ENCODE assay signal across 11 mouse cellular contexts in genomic region chr6:120788904-120789303, GRCm38 (mm10). TPM values are rescaled to one million over a fixed set of nuclear protein-coding genes. Genes with fewer than 3 reads are reported as not detected.
DNase-seq lines count a peak whose midpoint lies in the region; ATAC-seq and TF ChIP-seq lines count a peak whose summit lies in the region.
"Had no signal": no experiment of that assay in that cellular context is flagged by ENCODE, and none has a peak within 500 bp of the region (broad histone marks: within the 10 kb centered on the region; RNA-seq: fewer than 3 reads in every experiment).

No protein-coding gene starts in this region.

- no peak for TF ChIP-seq EP300 in CH12.LX (IDR thresholded peaks at IDR 0.05; ENCODE audit: low read length)

- no peak for TF ChIP-seq POLR2A in limb, embryonic 14.5 days (IDR thresholded peaks at IDR 0.05; ENCODE audit: borderline replicate concordance, extremely low read depth, insufficient read depth, insufficient read length)
- TF ChIP-seq POLR2A in CH12.LX (IDR thresholded peaks at IDR 0.05; ENCODE audit: low read depth, low read length), result no peak

- in situ Hi-C loops in CH12.LX (cut with MboI; ENCODE audit: low pct_ligation_motif_present, low pct_unique_long_range_greater_than_20kb, low sequenced_read_pairs), result no loop called here

- H3K4me1 ChIP-seq in limb, embryonic 14.5 days (ENCODE audit: control insufficient read depth, insufficient read depth, low read length), result no peaks in the 10 kb centered on the region
- H3K4me1 ChIP-seq in limb, embryonic 10.5 days, result peaks cover 15% of the 10 kb centered on the region
- H3K4me1 ChIP-seq in CH12.LX (ENCODE audit: control insufficient read depth in 1 of 2, insufficient read depth in 2 of 2), result peaks cover 9 to 31% of the 10 kb centered on the region in 2 experiments; a peak in 3 of 4 replicates

- H3K4me3 ChIP-seq in limb, embryonic 14.5 days (replicated peaks; ENCODE audit: low read length), result no peak overlapping the region
- H3K4me3 ChIP-seq in limb, embryonic 10.5 days, result no peak overlapping the region
- H3K4me3 ChIP-seq in CH12.LX (replicated peaks in 1 of 3; ENCODE audit: low read depth in 2 of 3, low read length in 2 of 3, poor library complexity in 1 of 3), result no peak overlapping the region
- H3K4me3 ChIP-seq: erythroblast, embryonic 14.5 days; midbrain, embryonic 10.5 days had no signal

- no peaks in the 10 kb centered on the region for H3K79me2 ChIP-seq in CH12.LX (replicated peaks; ENCODE audit: control insufficient read depth, extremely low read depth, insufficient read depth, poor library complexity, severe bottlenecking)

- no peak overlapping the region for H3K4me2 ChIP-seq in limb, embryonic 14.5 days (replicated peaks; ENCODE audit: low read depth, low read length, severe bottlenecking)
- no peak overlapping the region for H3K4me2 ChIP-seq in CH12.LX (ENCODE audit: insufficient read depth, low read depth, poor library complexity, severe bottlenecking)

- intact Hi-C loops in heart, postnatal 36 days (cut with DNase I), result no loop called here

- TF ChIP-seq CTCF in CH12.LX (conservative IDR thresholded peaks at IDR 0.05 in 1 of 2, IDR thresholded peaks at IDR 0.05 in 1 of 2; ENCODE audit: low read depth in 2 of 2, low read length in 2 of 2), result peak in 1 of 2 experiments; percentile 67; a peak in 2 of 4 replicates

- no peak overlapping the region for H3K9ac ChIP-seq in limb, embryonic 14.5 days (ENCODE audit: low read depth, low read length, severe bottlenecking)
- no peak overlapping the region for H3K9ac ChIP-seq in CH12.LX (ENCODE audit: insufficient read depth, low read depth)

- H3K27me3 ChIP-seq in limb, embryonic 14.5 days (ENCODE audit: control insufficient read depth, insufficient read depth, low read length), result no peaks in the 10 kb centered on the region
- no peaks in the 10 kb centered on the region for H3K27me3 ChIP-seq in limb, embryonic 10.5 days (ENCODE audit: low read depth, poor library complexity, severe bottlenecking)
- no peaks in the 10 kb centered on the region for H3K27me3 ChIP-seq in CH12.LX (replicated peaks)

- dilution Hi-C loops in CH12.LX (cut with MboI; ENCODE audit: extremely low pct_ligation_motif_present, extremely low pct_unique_long_range_greater_than_20kb, low sequenced_read_pairs), result no loop called here

- ATAC-seq in limb, embryonic 14.5 days (ENCODE audit: low FRiP score, low read depth), result no peak
- ATAC-seq in megakaryocyte progenitor cell, adult 5-6 weeks (replicated peaks; ENCODE audit: poor library complexity), result 0 out of 2 replicates have a peak, but pooled peaks have one; percentile 32

- H3K9me3 ChIP-seq in limb, embryonic 14.5 days (ENCODE audit: control insufficient read depth, low read length), result no peaks in the 10 kb centered on the region
- H3K9me3 ChIP-seq in limb, embryonic 10.5 days (replicated peaks), result no peaks in the 10 kb centered on the region
- H3K9me3 ChIP-seq in CH12.LX (replicated peaks; ENCODE audit: low read length), result no peaks in the 10 kb centered on the region
- H3K9me3 ChIP-seq: midbrain, embryonic 10.5 days had no signal

- no peak overlapping the region for H3K27ac ChIP-seq in limb, embryonic 14.5 days (replicated peaks; ENCODE audit: low read depth, low read length)
- H3K27ac ChIP-seq in limb, embryonic 10.5 days, result no peak overlapping the region
- no peak overlapping the region for H3K27ac ChIP-seq in CH12.LX (ENCODE audit: insufficient read depth, low read depth)
- H3K27ac ChIP-seq: midbrain, embryonic 10.5 days had no signal

- TF ChIP-seq RAD21 in CH12.LX (IDR thresholded peaks at IDR 0.05; ENCODE audit: low read depth, low read length), result peak; percentile 42

- peak; percentile 44 for DNase-seq in limb, embryonic 14.5 days (ENCODE audit: low spot score)
- no peak for DNase-seq in limb, embryonic 10.5 days (ENCODE audit: low spot score)
- DNase-seq in CH12.LX (ENCODE audit: extremely low read depth), result peak; percentile 43
- peak; percentile 39 for DNase-seq in adipocyte (ENCODE audit: low spot score)
- no peak for DNase-seq in cerebellum, adult 9-11 months
- no peak for DNase-seq in heart, postnatal 36 days
- no peak for DNase-seq in kidney, adult 8-10 months
- DNase-seq: kidney, adult 9 months had no signal

- H3K36me3 ChIP-seq in limb, embryonic 14.5 days (ENCODE audit: control insufficient read depth, insufficient read depth, low read length), result peaks cover 20% of the 10 kb centered on the region
- peaks cover 30% of the 10 kb centered on the region for H3K36me3 ChIP-seq in limb, embryonic 10.5 days
- H3K36me3 ChIP-seq in CH12.LX (replicated peaks in 1 of 2; ENCODE audit: control insufficient read depth in 1 of 2, insufficient read depth in 1 of 2, low read length in 1 of 2), result peaks cover 34 to 56% of the 10 kb centered on the region in 2 experiments

TF ChIP-seq in CH12.LX, 34 proteins besides CTCF, POLR2A, EP300 and RAD21:
- TF ChIP-seq USF2 (conservative IDR thresholded peaks at IDR 0.05; ENCODE audit: low read depth, low read length) (no peak), MYC (IDR thresholded peaks at IDR 0.05; ENCODE audit: low read depth, low read length) (no peak), KAT2A (IDR thresholded peaks at IDR 0.05; ENCODE audit: insufficient replicate concordance, low read length) (no peak), TCF12 (IDR thresholded peaks at IDR 0.05; ENCODE audit: low read depth, low read length) (no peak), SMC3 (IDR thresholded peaks at IDR 0.05; ENCODE audit: low read depth, low read length) (peak; percentile 30; the same call in 1 of the 2 replicates), ELF1 (IDR thresholded peaks at IDR 0.05; ENCODE audit: low read depth, low read length) (no peak), ZNF384 (IDR thresholded peaks at IDR 0.05; ENCODE audit: low read depth, low read length) (peak; percentile 92), ETS1 (conservative IDR thresholded peaks at IDR 0.05; ENCODE audit: low read depth, low read length) (no peak), TBP (conservative IDR thresholded peaks at IDR 0.05; ENCODE audit: low read depth, low read length) (no peak)

RNA-seq across cellular contexts. Expression of gene Slc25a18, which starts 15.5 kb away (rescaled TPM):
- 0.64 and 0.72 TPM in 2 replicates for polyA plus RNA-seq in limb, embryonic 14.5 days (2012; rRNA removed)
- polyA plus RNA-seq in limb, embryonic 14.5 days (2014; fragmentation: Nextera tagmentation; extraction: Ambion mirVana), result 0.96 and 1.1 TPM in 2 replicates
- polyA plus RNA-seq in limb, embryonic 10.5 days (2016; fragmentation: Nextera tagmentation; extraction: Ambion mirVana), result 0.08 and 0.19 TPM in 2 replicates
- 0.08 and 0.17 TPM in 2 replicates for total RNA-seq in CH12.LX (2012; rRNA removed)
- 0.12 and 0.19 TPM in 2 replicates for total RNA-seq in CH12.LX (2014; rRNA removed)
- polyA plus RNA-seq in CH12.LX (2012; ENCODE audit: insufficient read length, low read depth), result 0.46 and 0.51 TPM in 2 replicates
- not detected in 2 replicates for total RNA-seq in megakaryocyte progenitor cell, adult 5-6 weeks (2015)
- not detected in 2 replicates for total RNA-seq in megakaryocyte progenitor cell, adult 5-6 weeks (2017)
- under 1 TPM in 1 of 2 experiments, not detected in 1; 0.25 TPM for total RNA-seq in heart, postnatal 36 days (2021)

RNA-seq across cellular contexts. Expression of gene Atp6v1e1, which starts 33.7 kb away (rescaled TPM):
- polyA plus RNA-seq in limb, embryonic 14.5 days (2012; rRNA removed), result 68.8 and 75.7 TPM in 2 replicates
- polyA plus RNA-seq in limb, embryonic 14.5 days (2014; fragmentation: Nextera tagmentation; extraction: Ambion mirVana), result 114 and 115 TPM in 2 replicates
- polyA plus RNA-seq in limb, embryonic 10.5 days (2016; fragmentation: Nextera tagmentation; extraction: Ambion mirVana), result 99.9 and 112 TPM in 2 replicates
- total RNA-seq in CH12.LX (2012; rRNA removed), result 76.9 and 83.1 TPM in 2 replicates
- 95.2 and 116 TPM in 2 replicates for total RNA-seq in CH12.LX (2014; rRNA removed)
- 82.2 and 91.6 TPM in 2 replicates for polyA plus RNA-seq in CH12.LX (2012; ENCODE audit: insufficient read length, low read depth)
- 139 and 152 TPM in 2 replicates for total RNA-seq in megakaryocyte progenitor cell, adult 5-6 weeks (2015)
- total RNA-seq in megakaryocyte progenitor cell, adult 5-6 weeks (2017), result 135 and 152 TPM in 2 replicates
- total RNA-seq in heart, postnatal 36 days (2021), result 100 to 1,000 TPM; 159 to 160 TPM

RNA-seq across cellular contexts. Expression of gene Bcl2l13, which starts 47.1 kb away (rescaled TPM):
- 23.7 and 28.1 TPM in 2 replicates for polyA plus RNA-seq in limb, embryonic 14.5 days (2012; rRNA removed)
- 27.4 and 29.1 TPM in 2 replicates for polyA plus RNA-seq in limb, embryonic 14.5 days (2014; fragmentation: Nextera tagmentation; extraction: Ambion mirVana)
- 45.5 and 49.9 TPM in 2 replicates for polyA plus RNA-seq in limb, embryonic 10.5 days (2016; fragmentation: Nextera tagmentation; extraction: Ambion mirVana)
- total RNA-seq in CH12.LX (2012; rRNA removed), result 25.5 and 25.7 TPM in 2 replicates
- 35.9 and 46.6 TPM in 2 replicates for total RNA-seq in CH12.LX (2014; rRNA removed)
- 24.6 and 29.5 TPM in 2 replicates for polyA plus RNA-seq in CH12.LX (2012; ENCODE audit: insufficient read length, low read depth)
- 18.4 and 23.9 TPM in 2 replicates for total RNA-seq in megakaryocyte progenitor cell, adult 5-6 weeks (2015)
- 17.7 and 34.6 TPM in 2 replicates for total RNA-seq in megakaryocyte progenitor cell, adult 5-6 weeks (2017)
- 10 to 100 TPM; 81.5 to 88.1 TPM for total RNA-seq in heart, postnatal 36 days (2021)

Comparison
In these comparisons a context has a peak if more than half of its experiments do, and no peak if none do; other contexts are left out.
1. DNase-seq: peak in limb, embryonic 14.5 days (single experiment), CH12.LX (single experiment) and adipocyte (single experiment); none in limb, embryonic 10.5 days (single experiment), cerebellum, adult 9-11 months (single experiment), heart, postnatal 36 days (0 of 2) and kidney, adult 8-10 months (0 of 2).